Mouse (Mus musculus): ENCODE data around the gene Myrip. TPM values are rescaled to one million over a fixed set of nuclear protein-coding genes. Genes with fewer than 3 reads are reported as not detected.
"Not testable (repeated sequence)": the region's sequence is repeated elsewhere in the genome, so short reads cannot be mapped to it uniquely, and the experiment has no call there.

Gene Myrip
- polyA plus RNA-seq (2015; fragmentation: Nextera tagmentation; extraction: Ambion mirVana), result 0.12 and 0.30 TPM in 2 replicates

- not testable (repeated sequence) for ATAC-seq (ENCODE audit: insufficient read depth, low FRiP score); H3K4me2 ChIP-seq (ENCODE audit: low read depth, low read length); H3K9ac ChIP-seq (ENCODE audit: low read length); H3K4me3 ChIP-seq (replicated peaks; ENCODE audit: low read length); H3K36me3 ChIP-seq (ENCODE audit: control insufficient read depth, insufficient read depth, low read length); H3K27ac ChIP-seq (ENCODE audit: low read length); H3K4me1 ChIP-seq (ENCODE audit: control insufficient read depth, insufficient read depth, low read length); H3K9me3 ChIP-seq (replicated peaks; ENCODE audit: control insufficient read depth, low read length)
- H3K27me3 ChIP-seq (ENCODE audit: control insufficient read depth, insufficient read depth, low read length), result peaks cover 32% of the 10 kb centered on the region
- 78% methylated on average over 1 of the region's 1 CpGs for WGBS
These were observed at the start of gene Myrip for GRCm38 (mm10) chr9:120301213-120301612. Gene Myrip, plus strand, starts transcription at chr9:120301513.

GRCm38 (mm10) chr9:120259805-120260204 is 41.5 kb upstream of the Myrip start:
- no peak overlapping the region for H3K9ac ChIP-seq (ENCODE audit: low read length)
- no peaks in the 10 kb centered on the region for H3K9me3 ChIP-seq (replicated peaks; ENCODE audit: control insufficient read depth, low read length)
- no peak overlapping the region for H3K27ac ChIP-seq (ENCODE audit: low read length)
- H3K4me2 ChIP-seq (ENCODE audit: low read depth, low read length), result no peak overlapping the region
- H3K4me3 ChIP-seq (replicated peaks; ENCODE audit: low read length), result no peak overlapping the region
- 53% methylated on average over 8 of the region's 8 CpGs for WGBS
- H3K27me3 ChIP-seq (ENCODE audit: control insufficient read depth, insufficient read depth, low read length), result no peaks in the 10 kb centered on the region
- no peaks in the 10 kb centered on the region for H3K36me3 ChIP-seq (ENCODE audit: control insufficient read depth, insufficient read depth, low read length)
- H3K4me1 ChIP-seq (ENCODE audit: control insufficient read depth, insufficient read depth, low read length), result no peaks in the 10 kb centered on the region
- ATAC-seq (ENCODE audit: insufficient read depth, low FRiP score), result no peak

- Histone ChIP-seq H3K27me3 (ENCODE audit: control insufficient read depth, insufficient read depth, low read length) (no peaks in the 10 kb centered on the region), H3K4me1 (ENCODE audit: control insufficient read depth, insufficient read depth, low read length) (no peaks in the 10 kb centered on the region), H3K36me3 (ENCODE audit: control insufficient read depth, insufficient read depth, low read length) (no peaks in the 10 kb centered on the region), H3K4me2 (ENCODE audit: low read depth, low read length) (no peak overlapping the region), H3K4me3 (replicated peaks; ENCODE audit: low read length) (no peak overlapping the region), H3K9me3 (replicated peaks; ENCODE audit: control insufficient read depth, low read length) (no peaks in the 10 kb centered on the region), H3K27ac (ENCODE audit: low read length) (no peak overlapping the region), H3K9ac (ENCODE audit: low read length) (no peak overlapping the region)
- no peak for ATAC-seq (ENCODE audit: insufficient read depth, low FRiP score)
- WGBS, result 60% methylated on average over 5 of the region's 5 CpGs
These were observed 37.3 kb upstream of the Myrip start for GRCm38 (mm10) chr9:120263994-120264393.

- Histone ChIP-seq H3K4me2 (ENCODE audit: low read depth, low read length) (no peak overlapping the region), H3K27ac (ENCODE audit: low read length) (no peak overlapping the region), H3K9me3 (replicated peaks; ENCODE audit: control insufficient read depth, low read length) (no peaks in the 10 kb centered on the region), H3K4me3 (replicated peaks; ENCODE audit: low read length) (no peak overlapping the region), H3K27me3 (ENCODE audit: control insufficient read depth, insufficient read depth, low read length) (no peaks in the 10 kb centered on the region), H3K9ac (ENCODE audit: low read length) (no peak overlapping the region), H3K36me3 (ENCODE audit: control insufficient read depth, insufficient read depth, low read length) (no peaks in the 10 kb centered on the region), H3K4me1 (ENCODE audit: control insufficient read depth, insufficient read depth, low read length) (no peaks in the 10 kb centered on the region)
- no peak for ATAC-seq (ENCODE audit: insufficient read depth, low FRiP score)
- WGBS, result 65% methylated on average over 8 of the region's 8 CpGs
These were observed 28.2 kb upstream of the Myrip start for GRCm38 (mm10) chr9:120273083-120273482.

DNA sequence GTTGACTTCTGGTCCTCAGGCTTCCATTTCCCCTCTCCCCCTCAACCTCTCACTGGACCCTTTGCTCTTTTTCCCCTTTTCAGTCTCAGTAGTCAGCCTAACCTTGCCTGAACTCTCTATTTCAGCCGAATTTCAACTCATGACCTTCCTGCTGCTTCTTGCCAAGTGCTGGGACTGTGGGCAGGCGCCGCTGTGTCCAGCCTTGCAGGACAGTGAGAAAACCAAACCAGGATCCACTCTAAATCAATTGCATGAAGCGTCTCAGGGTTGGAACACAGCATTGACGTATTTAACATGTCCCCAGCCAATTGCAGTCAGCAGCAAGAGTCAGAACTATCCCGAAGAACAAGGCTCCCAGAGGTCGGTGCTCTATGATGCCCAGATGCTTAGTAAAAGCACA is 26.1 kb upstream of the Myrip start:
- Histone ChIP-seq H3K9me3 (replicated peaks; ENCODE audit: control insufficient read depth, low read length) (no peaks in the 10 kb centered on the region), H3K36me3 (ENCODE audit: control insufficient read depth, insufficient read depth, low read length) (no peaks in the 10 kb centered on the region), H3K4me3 (replicated peaks; ENCODE audit: low read length) (no peak overlapping the region), H3K27ac (ENCODE audit: low read length) (no peak overlapping the region), H3K27me3 (ENCODE audit: control insufficient read depth, insufficient read depth, low read length) (no peaks in the 10 kb centered on the region), H3K9ac (ENCODE audit: low read length) (no peak overlapping the region), H3K4me2 (ENCODE audit: low read depth, low read length) (no peak overlapping the region), H3K4me1 (ENCODE audit: control insufficient read depth, insufficient read depth, low read length) (no peaks in the 10 kb centered on the region)
- 74% methylated on average over 7 of the region's 7 CpGs for WGBS
- ATAC-seq (ENCODE audit: insufficient read depth, low FRiP score), result no peak

- ATAC-seq (ENCODE audit: insufficient read depth, low FRiP score), result no peak
- Histone ChIP-seq H3K36me3 (ENCODE audit: control insufficient read depth, insufficient read depth, low read length) (no peaks in the 10 kb centered on the region), H3K9me3 (replicated peaks; ENCODE audit: control insufficient read depth, low read length) (no peaks in the 10 kb centered on the region), H3K4me1 (ENCODE audit: control insufficient read depth, insufficient read depth, low read length) (no peaks in the 10 kb centered on the region), H3K4me3 (replicated peaks; ENCODE audit: low read length) (no peak overlapping the region), H3K27ac (ENCODE audit: low read length) (no peak overlapping the region), H3K9ac (ENCODE audit: low read length) (no peak overlapping the region), H3K4me2 (ENCODE audit: low read depth, low read length) (no peak overlapping the region), H3K27me3 (ENCODE audit: control insufficient read depth, insufficient read depth, low read length) (no peaks in the 10 kb centered on the region)
- WGBS, result 84% methylated on average over 12 of the region's 12 CpGs
These were observed 20.2 kb upstream of the Myrip start for GRCm38 (mm10) chr9:120281147-120281546.

DNA sequence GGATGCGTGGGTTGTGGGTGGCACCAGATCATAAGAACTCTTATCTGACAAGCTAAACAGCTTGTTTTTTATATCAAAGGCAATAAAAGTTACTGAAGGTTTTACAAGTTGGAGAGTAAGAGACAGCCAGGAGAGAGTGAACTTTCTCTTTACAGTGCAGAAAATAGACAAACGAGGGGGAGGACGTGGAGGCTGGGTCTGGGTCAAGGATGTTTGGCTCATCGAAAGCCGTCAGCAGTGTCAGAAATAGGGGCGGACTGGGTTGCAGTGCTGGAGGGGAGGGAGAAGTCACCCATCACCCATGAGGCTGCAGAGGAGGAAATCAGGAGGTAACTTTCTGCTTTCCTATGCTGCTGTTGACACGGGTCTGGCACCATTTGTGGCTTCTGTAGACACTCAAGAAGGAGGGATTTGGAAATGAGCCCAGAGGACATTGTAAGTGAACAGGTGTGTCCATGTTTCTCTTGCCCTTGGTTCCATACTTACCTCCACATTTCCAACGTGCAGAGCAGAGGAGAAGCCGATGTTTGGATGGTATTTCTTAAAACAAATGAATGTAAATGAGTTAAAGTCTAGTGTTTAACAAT is 18.8 kb upstream of the Myrip start:
- Histone ChIP-seq H3K4me1 (ENCODE audit: control insufficient read depth, insufficient read depth, low read length) (no peaks in the 10 kb centered on the region), H3K27ac (ENCODE audit: low read length) (no peak overlapping the region), H3K9me3 (replicated peaks; ENCODE audit: control insufficient read depth, low read length) (no peaks in the 10 kb centered on the region), H3K4me2 (ENCODE audit: low read depth, low read length) (no peak overlapping the region), H3K36me3 (ENCODE audit: control insufficient read depth, insufficient read depth, low read length) (no peaks in the 10 kb centered on the region), H3K9ac (ENCODE audit: low read length) (no peak overlapping the region), H3K4me3 (replicated peaks; ENCODE audit: low read length) (no peak overlapping the region), H3K27me3 (ENCODE audit: control insufficient read depth, insufficient read depth, low read length) (no peaks in the 10 kb centered on the region)
- WGBS, result 63% methylated on average over 9 of the region's 9 CpGs
- no peak for ATAC-seq (ENCODE audit: insufficient read depth, low FRiP score)

- Histone ChIP-seq H3K27ac (ENCODE audit: low read length) (no peak overlapping the region), H3K27me3 (ENCODE audit: control insufficient read depth, insufficient read depth, low read length) (no peaks in the 10 kb centered on the region), H3K36me3 (ENCODE audit: control insufficient read depth, insufficient read depth, low read length) (no peaks in the 10 kb centered on the region), H3K4me3 (replicated peaks; ENCODE audit: low read length) (no peak overlapping the region), H3K4me1 (ENCODE audit: control insufficient read depth, insufficient read depth, low read length) (no peaks in the 10 kb centered on the region), H3K9ac (ENCODE audit: low read length) (no peak overlapping the region), H3K9me3 (replicated peaks; ENCODE audit: control insufficient read depth, low read length) (no peaks in the 10 kb centered on the region), H3K4me2 (ENCODE audit: low read depth, low read length) (no peak overlapping the region)
- WGBS, result 83% methylated on average over 12 of the region's 12 CpGs
- no peak for ATAC-seq (ENCODE audit: insufficient read depth, low FRiP score)
These were observed 17.8 kb upstream of the Myrip start for GRCm38 (mm10) chr9:120283556-120283955.

- Histone ChIP-seq H3K4me2 (ENCODE audit: low read depth, low read length) (no peak overlapping the region), H3K27me3 (ENCODE audit: control insufficient read depth, insufficient read depth, low read length) (no peaks in the 10 kb centered on the region), H3K9ac (ENCODE audit: low read length) (no peak overlapping the region), H3K36me3 (ENCODE audit: control insufficient read depth, insufficient read depth, low read length) (no peaks in the 10 kb centered on the region), H3K27ac (ENCODE audit: low read length) (no peak overlapping the region), H3K4me1 (ENCODE audit: control insufficient read depth, insufficient read depth, low read length) (no peaks in the 10 kb centered on the region), H3K4me3 (replicated peaks; ENCODE audit: low read length) (no peak overlapping the region), H3K9me3 (replicated peaks; ENCODE audit: control insufficient read depth, low read length) (no peaks in the 10 kb centered on the region)
- no peak for ATAC-seq (ENCODE audit: insufficient read depth, low FRiP score)
- 53% methylated on average over 3 of the region's 3 CpGs for WGBS
These were observed 13.3 kb upstream of the Myrip start for GRCm38 (mm10) chr9:120288011-120288410.

All from stomach, embryonic 16.5 days (tissue).